ENCODE assay signal across 31 mouse cellular contexts in the genomic region with DNA sequence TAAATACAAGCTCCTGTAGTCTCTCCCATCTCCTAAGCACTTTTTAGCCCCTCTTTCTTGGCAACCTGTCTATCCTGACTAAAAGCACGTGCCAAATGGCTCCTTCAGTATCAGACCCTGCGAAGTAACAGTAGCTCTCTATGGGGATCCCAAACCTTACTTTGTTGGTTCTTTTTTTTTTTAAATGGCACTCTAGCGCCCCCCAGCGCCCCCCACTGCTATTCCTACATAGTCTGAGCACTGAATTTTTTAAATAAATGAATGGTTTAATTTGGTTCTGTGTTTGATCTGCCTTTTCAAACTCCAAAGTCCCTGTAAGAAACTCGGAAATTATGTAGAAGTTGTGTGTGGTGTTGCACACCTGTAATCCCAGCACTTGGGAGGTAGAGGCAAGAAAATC. TPM values are rescaled to one million over a fixed set of nuclear protein-coding genes. Genes with fewer than 3 reads are reported as not detected.
DNase-seq lines count a peak whose midpoint lies in the region; ATAC-seq and TF ChIP-seq lines count a peak whose summit lies in the region.
"Had no signal": no experiment of that assay in that cellular context is flagged by ENCODE, and none has a peak within 500 bp of the region (broad histone marks: within the 10 kb centered on the region; RNA-seq: fewer than 3 reads in every experiment).

No protein-coding gene starts in this region.

- 36% methylated on average over 5 of the region's 5 CpGs for WGBS in stomach, postnatal 0 days

- peak; percentile 49 for TF ChIP-seq RAD21 in CH12.LX (IDR thresholded peaks at IDR 0.05; ENCODE audit: low read depth, low read length)

- no peaks in the 10 kb centered on the region for H3K79me2 ChIP-seq in CH12.LX (replicated peaks; ENCODE audit: control insufficient read depth, extremely low read depth, insufficient read depth, poor library complexity, severe bottlenecking)

- no peaks in the 10 kb centered on the region for H3K36me3 ChIP-seq in CH12.LX (replicated peaks in 1 of 2; ENCODE audit: control insufficient read depth in 1 of 2, insufficient read depth in 1 of 2, low read length in 1 of 2)
- H3K36me3 ChIP-seq in stomach, postnatal 0 days (ENCODE audit: control insufficient read depth, insufficient read depth, low read length): no peaks in the 10 kb centered on the region
- H3K36me3 ChIP-seq: forebrain, embryonic 10.5 days; limb, embryonic 15.5 days; midbrain, embryonic 15.5 days; neural tube, embryonic 12.5 days had no signal

- no peak overlapping the region for H3K27ac ChIP-seq in layer of hippocampus, adult 2 months
- no peak overlapping the region for H3K27ac ChIP-seq in CH12.LX (ENCODE audit: insufficient read depth, low read depth)
- H3K27ac ChIP-seq in stomach, postnatal 0 days (replicated peaks): no peak overlapping the region
- H3K27ac ChIP-seq: forebrain, embryonic 10.5 days; heart, embryonic 10.5 days; hindbrain, embryonic 14.5 days; limb, embryonic 15.5 days; midbrain, embryonic 15.5 days; neural tube, embryonic 12.5 days had no signal

- H3K9ac ChIP-seq in CH12.LX (ENCODE audit: insufficient read depth, low read depth): no peak overlapping the region
- no peak overlapping the region for H3K9ac ChIP-seq in stomach, postnatal 0 days (ENCODE audit: low read length)
- H3K9ac ChIP-seq: forebrain, postnatal 0 days; hindbrain, embryonic 14.5 days; limb, embryonic 15.5 days; midbrain, embryonic 15.5 days; neural tube, embryonic 12.5 days had no signal

- DNase-seq in layer of hippocampus, adult 2 months (ENCODE audit: low spot score in 2 of 2): peak in 1 of 2 experiments; percentile 29
- DNase-seq in layer of hippocampus, adult 11-12 months (ENCODE audit: low spot score): no peak
- DNase-seq in CH12.LX (ENCODE audit: extremely low read depth): peak; percentile 31
- DNase-seq in MEL-GATA-1-ER (ENCODE audit: extremely low read depth, low read depth): peak; percentile 33
- DNase-seq in stomach, postnatal 0 days (ENCODE audit: low spot score): no peak
- DNase-seq in kidney, adult 9 months: no peak
- DNase-seq in cerebellum, postnatal 25 days: no peak
- DNase-seq: adrenal gland, postnatal 25 days; cerebellum, adult 9-10 months; forebrain, postnatal 0 days; heart, postnatal 4 days; kidney, adult 2 months; kidney, postnatal 25 days; lung, postnatal 4 days; thymus, postnatal 14 days had no signal

- dilution Hi-C loops in CH12.LX (cut with MboI; ENCODE audit: extremely low pct_ligation_motif_present, extremely low pct_unique_long_range_greater_than_20kb, low sequenced_read_pairs): no loop called here

- H3K4me2 ChIP-seq in CH12.LX (ENCODE audit: insufficient read depth, low read depth, poor library complexity, severe bottlenecking): no peak overlapping the region
- no peak overlapping the region for H3K4me2 ChIP-seq in stomach, postnatal 0 days (replicated peaks; ENCODE audit: low read depth)
- H3K4me2 ChIP-seq: hindbrain, embryonic 14.5 days; limb, embryonic 15.5 days; midbrain, embryonic 15.5 days; neural tube, embryonic 12.5 days had no signal

- H3K9me3 ChIP-seq in CH12.LX (replicated peaks; ENCODE audit: low read length): no peaks in the 10 kb centered on the region
- no peaks in the 10 kb centered on the region for H3K9me3 ChIP-seq in stomach, postnatal 0 days (ENCODE audit: control insufficient read depth, low read length)
- H3K9me3 ChIP-seq: forebrain, embryonic 10.5 days; heart, embryonic 10.5 days; limb, embryonic 15.5 days; midbrain, embryonic 15.5 days; neural tube, embryonic 12.5 days had no signal

- peaks cover 3% of the 10 kb centered on the region for H3K27me3 ChIP-seq in CH12.LX (replicated peaks)
- no peaks in the 10 kb centered on the region for H3K27me3 ChIP-seq in stomach, postnatal 0 days (ENCODE audit: control insufficient read depth, insufficient read depth, low read length)
- H3K27me3 ChIP-seq: limb, embryonic 15.5 days; midbrain, embryonic 15.5 days had no signal

- in situ Hi-C loops in CH12.LX (cut with MboI; ENCODE audit: low pct_ligation_motif_present, low pct_unique_long_range_greater_than_20kb, low sequenced_read_pairs): no loop called here

- no peak overlapping the region for H3K4me3 ChIP-seq in layer of hippocampus, adult 2 months
- H3K4me3 ChIP-seq in CH12.LX (replicated peaks in 1 of 3; ENCODE audit: low read depth in 2 of 3, low read length in 2 of 3, poor library complexity in 1 of 3): no peak overlapping the region
- H3K4me3 ChIP-seq in stomach, postnatal 0 days (ENCODE audit: low read depth, low read length): no peak overlapping the region
- H3K4me3 ChIP-seq: forebrain, embryonic 10.5 days; heart, embryonic 10.5 days; limb, embryonic 15.5 days; midbrain, embryonic 15.5 days; neural tube, embryonic 12.5 days had no signal

- peaks cover 2 to 25% of the 10 kb centered on the region in 2 experiments; a peak in 3 of 4 replicates for H3K4me1 ChIP-seq in CH12.LX (ENCODE audit: control insufficient read depth in 1 of 2, insufficient read depth in 2 of 2)
- no peaks in the 10 kb centered on the region for H3K4me1 ChIP-seq in stomach, postnatal 0 days (replicated peaks; ENCODE audit: control insufficient read depth, insufficient read depth)
- H3K4me1 ChIP-seq: forebrain, embryonic 10.5 days; heart, embryonic 10.5 days; limb, embryonic 15.5 days; midbrain, embryonic 15.5 days; neural tube, embryonic 12.5 days had no signal

- TF ChIP-seq EP300 in CH12.LX (IDR thresholded peaks at IDR 0.05; ENCODE audit: low read length): no peak
- no peak for TF ChIP-seq EP300 in stomach, postnatal 0 days (optimal IDR thresholded peaks at IDR 0.05)

- peak; percentile 62 for TF ChIP-seq CTCF in layer of hippocampus, adult 2 months (conservative IDR thresholded peaks at IDR 0.05)
- TF ChIP-seq CTCF in CH12.LX (conservative IDR thresholded peaks at IDR 0.05 in 1 of 2, IDR thresholded peaks at IDR 0.05 in 1 of 2; ENCODE audit: low read depth in 2 of 2, low read length in 2 of 2): peak in 1 of 2 experiments; percentile 64; a peak in 2 of 4 replicates
- TF ChIP-seq CTCF in stomach, postnatal 0 days (IDR thresholded peaks at IDR 0.05; ENCODE audit: low read depth): peak; percentile 10; the same call in 1 of the 2 replicates

- ATAC-seq in stomach, postnatal 0 days (ENCODE audit: low FRiP score, low TSS enrichment): no peak
- ATAC-seq: forebrain, postnatal 0 days; midbrain, embryonic 15.5 days had no signal

- TF ChIP-seq POLR2A in CH12.LX (IDR thresholded peaks at IDR 0.05; ENCODE audit: low read depth, low read length): no peak

TF ChIP-seq in CH12.LX, 34 proteins besides CTCF, POLR2A, EP300 and RAD21:
- TF ChIP-seq ELF1 (IDR thresholded peaks at IDR 0.05; ENCODE audit: low read depth, low read length) (no peak), MYC (IDR thresholded peaks at IDR 0.05; ENCODE audit: low read depth, low read length) (no peak), ZNF384 (IDR thresholded peaks at IDR 0.05; ENCODE audit: low read depth, low read length) (peak; percentile 50; the same call in 1 of the 2 replicates), SIN3A (IDR thresholded peaks at IDR 0.05; ENCODE audit: low read length) (no peak)

RNA-seq across cellular contexts. Expression of gene Trim54, which starts 9.5 kb away (rescaled TPM):
- total RNA-seq in layer of hippocampus, adult 2 months (2021): not detected
- total RNA-seq in CH12.LX (2012; rRNA removed) (not detected in 2 replicates), CH12.LX (2014; rRNA removed) (not detected in 2 replicates)
- not detected in 2 replicates for polyA plus RNA-seq in CH12.LX (2012; ENCODE audit: insufficient read length, low read depth)
- 0.06 TPM in 1 of 2 replicates, not detected in the other for polyA plus RNA-seq in stomach, postnatal 0 days (2015; fragmentation: Nextera tagmentation; extraction: Ambion mirVana)
- total RNA-seq: adrenal gland, postnatal 25 days; common myeloid progenitor, adult 5-6 weeks; forebrain, postnatal 0 days had no signal
- polyA plus RNA-seq: embryonic facial prominence, embryonic 11.5 days; forebrain, embryonic 10.5 days; forebrain, postnatal 0 days; hindbrain, embryonic 14.5 days; intestine, embryonic 14.5 days; midbrain, embryonic 15.5 days; spleen, adult 2 months had no signal

RNA-seq across cellular contexts. Expression of gene Ucn, which starts 12.6 kb away (rescaled TPM):
- not detected for total RNA-seq in layer of hippocampus, adult 2 months (2021)
- total RNA-seq in CH12.LX (2012; rRNA removed) (not detected in 2 replicates), CH12.LX (2014; rRNA removed) (not detected in 2 replicates)
- not detected in 2 replicates for polyA plus RNA-seq in CH12.LX (2012; ENCODE audit: insufficient read length, low read depth)
- polyA plus RNA-seq in stomach, postnatal 0 days (2015; fragmentation: Nextera tagmentation; extraction: Ambion mirVana): not detected in 2 replicates
- total RNA-seq: adrenal gland, postnatal 25 days; common myeloid progenitor, adult 5-6 weeks; forebrain, postnatal 0 days; heart, postnatal 4 days had no signal
- polyA plus RNA-seq: brain, embryonic 14.5 days; embryonic facial prominence, embryonic 11.5 days; forebrain, embryonic 10.5 days; forebrain, postnatal 0 days; heart, embryonic 10.5 days; heart, embryonic 16.5 days; hindbrain, embryonic 14.5 days; intestine, embryonic 14.5 days; kidney, adult 2 months; limb, embryonic 15.5 days; liver, embryonic 16.5 days; lung, embryonic 16.5 days; midbrain, embryonic 15.5 days; neural tube, embryonic 12.5 days; spleen, adult 2 months had no signal

RNA-seq across cellular contexts. Expression of gene Slc30a3, which starts 18.0 kb away (rescaled TPM):
- total RNA-seq in layer of hippocampus, adult 2 months (2021): 10 to 100 TPM; 89.6 to 92.2 TPM
- not detected in 2 replicates for total RNA-seq in CH12.LX (2012; rRNA removed)
- not detected in 2 replicates for total RNA-seq in CH12.LX (2014; rRNA removed)
- not detected in 2 replicates for polyA plus RNA-seq in CH12.LX (2012; ENCODE audit: insufficient read length, low read depth)
- polyA plus RNA-seq in stomach, postnatal 0 days (2015; fragmentation: Nextera tagmentation; extraction: Ambion mirVana): 0.11 TPM in 1 of 2 replicates, not detected in the other
- total RNA-seq: adrenal gland, postnatal 25 days; common myeloid progenitor, adult 5-6 weeks; gastrocnemius, postnatal 4 days had no signal

RNA-seq across cellular contexts. Expression of gene Dnajc5g, which starts 20.0 kb away (rescaled TPM):
- not detected for total RNA-seq in layer of hippocampus, adult 2 months (2021)
- total RNA-seq in CH12.LX (2012; rRNA removed) (not detected in 2 replicates), CH12.LX (2014; rRNA removed) (not detected in 2 replicates)
- not detected in 2 replicates for polyA plus RNA-seq in CH12.LX (2012; ENCODE audit: insufficient read length, low read depth)
- not detected in 2 replicates for polyA plus RNA-seq in stomach, postnatal 0 days (2015; fragmentation: Nextera tagmentation; extraction: Ambion mirVana)
- total RNA-seq: adrenal gland, postnatal 25 days; common myeloid progenitor, adult 5-6 weeks; forebrain, postnatal 0 days; gastrocnemius, postnatal 4 days; heart, postnatal 4 days; left cerebral cortex, postnatal 25 days had no signal
- polyA plus RNA-seq: brain, embryonic 14.5 days; embryonic facial prominence, embryonic 11.5 days; forebrain, embryonic 10.5 days; forebrain, postnatal 0 days; heart, embryonic 10.5 days; heart, embryonic 16.5 days; hindbrain, embryonic 14.5 days; intestine, embryonic 14.5 days; kidney, adult 2 months; limb, embryonic 15.5 days; liver, embryonic 16.5 days; lung, embryonic 16.5 days; midbrain, embryonic 15.5 days; neural tube, embryonic 12.5 days; spleen, adult 2 months had no signal

RNA-seq across cellular contexts. Expression of gene Mpv17, which starts 28.0 kb away (rescaled TPM):
- total RNA-seq in layer of hippocampus, adult 2 months (2021): 10 to 100 TPM; 58.8 to 61.3 TPM
- total RNA-seq in CH12.LX (2012; rRNA removed) (24.0 and 30.3 TPM in 2 replicates), CH12.LX (2014; rRNA removed) (37.6 and 39.7 TPM in 2 replicates)
- polyA plus RNA-seq in CH12.LX (2012; ENCODE audit: insufficient read length, low read depth): 32.8 and 40.4 TPM in 2 replicates
- polyA plus RNA-seq in stomach, postnatal 0 days (2015; fragmentation: Nextera tagmentation; extraction: Ambion mirVana): 29.4 and 29.6 TPM in 2 replicates

Comparison
In these comparisons a context has a peak if more than half of its experiments do, and no peak if none do; other contexts are left out.
1. DNase-seq: peak in CH12.LX (single experiment) and MEL-GATA-1-ER (single experiment); none in layer of hippocampus, adult 11-12 months (single experiment), stomach, postnatal 0 days (single experiment), kidney, adult 9 months (single experiment) and cerebellum, postnatal 25 days (0 of 2).
2. RNA of gene Slc30a3, which starts 18.0 kb away (total RNA-seq): 89.6 to 92.2 TPM in layer of hippocampus, adult 2 months; not detected in CH12.LX; every median in the first group is over 10 times any median in the second.